Mouse (Mus musculus) liver, adult 2 months (tissue): ENCODE measurements around the gene Stk32c.

Source experiments
- CTCF ChIP-seq: fragments of 200-500 bp; IDR thresholded peaks from 2 replicates; pipeline ENCODE4 v1.5.1; 2011; ENCODE audit warnings: low read depth, low read length, control low read depth
- POLR2A ChIP-seq: fragments of 200-500 bp; IDR thresholded peaks from 2 replicates; pipeline ENCODE4 v1.6.1; 2011; ENCODE audit warnings: low read length, control low read depth; ENCODE audit not compliant: insufficient read depth; ENCODE audit errors: extremely low read depth

GRCm38 (mm10) chr7:139164410-139164809 is 48.7 kb downstream of the Stk32c start:
- TF ChIP-seq CTCF (no peak), POLR2A (no peak)
